Mouse (Mus musculus) intestine, embryonic 14.5 days (tissue): Measurements from ENCODE around the gene Lcor. TPM values are rescaled to one million over a fixed set of nuclear protein-coding genes. Genes with fewer than 3 reads are reported as not detected.

Experiments used
- ATAC-seq: fragments of 200-750 bp; cut with Nextera tagmentation; replicated peaks from 2 replicates; pipeline ENCODE4 v1.8.0; 2017; ENCODE audit warnings: low read depth, moderate number of reproducible peaks, moderate TSS enrichment, moderate library complexity; ENCODE audit not compliant: low FRiP score, low TSS enrichment
- DNase-seq: peaks from one replicate; pipeline ENCODE4 v3.0.0-alpha.2; 2018; ENCODE audit warnings: low spot score
- H3K27ac ChIP-seq: fragments of 300-500 bp; sonication (generic); 2 replicates; pipeline ENCODE4 v1.5.1; 2014; ENCODE audit warnings: low read depth, mild to moderate bottlenecking, control low read depth
- H3K27me3 ChIP-seq: fragments of 300-500 bp; sonication (generic); replicated peaks from 2 replicates; pipeline ENCODE4 v1.6.1; 2014; ENCODE audit warnings: low read length, control low read depth; ENCODE audit not compliant: control insufficient read depth, insufficient read depth
- H3K36me3 ChIP-seq: fragments of 300-500 bp; sonication (generic); 2 replicates; pipeline ENCODE4 v1.6.1; 2014; ENCODE audit warnings: low read length, control low read depth; ENCODE audit not compliant: control insufficient read depth, insufficient read depth
- H3K4me1 ChIP-seq: fragments of 300-500 bp; sonication (generic); replicated peaks from 2 replicates; pipeline ENCODE4 v1.6.1; 2014; ENCODE audit warnings: low read length, control low read depth, mixed read lengths; ENCODE audit not compliant: control insufficient read depth, insufficient read depth
- H3K4me2 ChIP-seq: fragments of 300-500 bp; sonication (generic); 2 replicates; pipeline ENCODE4 v1.6.1; 2014; ENCODE audit warnings: low read length
- H3K4me3 ChIP-seq: fragments of 300-500 bp; sonication (generic); 2 replicates; pipeline ENCODE4 v1.5.1; 2014; ENCODE audit warnings: low read depth, low read length, control low read depth, mixed read lengths
- H3K9ac ChIP-seq: fragments of 300-500 bp; sonication (generic); 2 replicates; pipeline ENCODE4 v1.6.1; 2014; ENCODE audit warnings: mild to moderate bottlenecking, low read length
- H3K9me3 ChIP-seq: fragments of 300-500 bp; sonication (generic); 2 replicates; pipeline ENCODE4 v1.6.1; 2016; ENCODE audit warnings: low read length, control low read depth; ENCODE audit not compliant: control insufficient read depth
- WGBS: fragments of 180-500 bp; shearing (Covaris S2); extraction: QIAGEN DNeasy Blood & Tissue Kit; methylation state at CpG from one replicate; pipeline ENCODE4 v1.1.7; 2014; 5-methylcytosine and 5-hydroxymethylcytosine counted together
- polyA plus RNA-seq: library from polyadenylated mRNA; unstranded; fragments of >200 nt; fragmentation: Nextera tagmentation; extraction: Ambion mirVana; gene quantifications from 2 replicates; pipeline ENCODE4 v1.2.1, GENCODE M21; 2014

Lcor gene
- polyA plus RNA-seq, 1 experiment from 2014 or later: 27.6 TPM

GRCm38 (mm10) chr19:41558891-41559486 is 76.6 kb downstream of the Lcor start:
- Histone ChIP-seq H3K36me3 (peaks cover 43% of the 10 kb centered on the region), H3K27me3 (no peaks in the 10 kb centered on the region), H3K9ac (no peak overlapping the region), H3K4me3 (no peak overlapping the region), H3K9me3 (no peaks in the 10 kb centered on the region), H3K4me2 (no peak overlapping the region), H3K27ac (no peak overlapping the region), H3K4me1 (no peaks in the 10 kb centered on the region)
- DNase-seq (no peak), ATAC-seq (no peak)
- WGBS: 89% methylated on average over 9 of the region's 9 CpGs

GRCm38 (mm10) chr19:41560856-41561255 is 78.4 kb downstream of the Lcor start:
- Histone ChIP-seq H3K9me3 (no peaks in the 10 kb centered on the region), H3K27me3 (no peaks in the 10 kb centered on the region), H3K36me3 (peaks cover 38% of the 10 kb centered on the region), H3K27ac (no peak overlapping the region), H3K4me1 (no peaks in the 10 kb centered on the region), H3K9ac (no peak overlapping the region), H3K4me2 (no peak overlapping the region), H3K4me3 (no peak overlapping the region)
- DNase-seq (no peak), ATAC-seq (no peak)
- 92% methylated on average over 3 of the region's 3 CpGs for WGBS

DNA sequence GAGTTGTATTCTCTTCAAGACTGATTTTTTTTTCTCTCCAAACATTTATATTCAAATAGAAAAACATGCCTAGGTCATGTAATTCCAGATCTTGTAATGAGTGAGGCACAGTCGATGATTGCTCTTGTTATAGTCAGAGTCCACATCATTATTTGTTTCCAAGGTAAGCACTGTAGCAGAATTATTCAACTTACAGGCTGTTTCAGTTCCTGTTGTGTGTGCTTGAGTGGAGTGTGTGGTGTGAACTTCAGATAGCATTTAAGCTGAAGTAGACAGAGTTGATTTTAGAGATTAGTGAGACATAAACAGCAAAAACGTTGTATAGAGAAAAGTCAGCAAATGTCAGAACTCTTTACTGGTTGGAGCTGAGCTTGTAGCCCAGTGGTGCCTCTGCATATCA is 86.4 kb downstream of the Lcor start:
- Histone ChIP-seq H3K27me3 (no peaks in the 10 kb centered on the region), H3K9ac (no peak overlapping the region), H3K36me3 (no peaks in the 10 kb centered on the region), H3K4me3 (no peak overlapping the region), H3K4me1 (no peaks in the 10 kb centered on the region), H3K27ac (no peak overlapping the region), H3K4me2 (no peak overlapping the region), H3K9me3 (no peaks in the 10 kb centered on the region)
- no peak for DNase-seq
- 51% methylated on average over 2 of the region's 2 CpGs for WGBS
- no peak for ATAC-seq

GRCm38 (mm10) chr19:41573700-41574099 is 91.3 kb downstream of the Lcor start:
- H3K27ac ChIP-seq: no peak overlapping the region
- H3K4me3 ChIP-seq: no peak overlapping the region
- H3K36me3 ChIP-seq: no peaks in the 10 kb centered on the region
- no peaks in the 10 kb centered on the region for H3K9me3 ChIP-seq
- 94% methylated on average over 2 of the region's 2 CpGs for WGBS
- H3K9ac ChIP-seq: no peak overlapping the region
- no peaks in the 10 kb centered on the region for H3K27me3 ChIP-seq
- DNase-seq (no peak), ATAC-seq (no peak)
- no peak overlapping the region for H3K4me2 ChIP-seq
- H3K4me1 ChIP-seq: 0 out of 2 replicates have a peak, but pooled peaks cover 4% of the 10 kb centered on the region

GRCm38 (mm10) chr19:41577576-41577975 is 95.1 kb downstream of the Lcor start:
- peak; percentile 84 for ATAC-seq

DNA sequence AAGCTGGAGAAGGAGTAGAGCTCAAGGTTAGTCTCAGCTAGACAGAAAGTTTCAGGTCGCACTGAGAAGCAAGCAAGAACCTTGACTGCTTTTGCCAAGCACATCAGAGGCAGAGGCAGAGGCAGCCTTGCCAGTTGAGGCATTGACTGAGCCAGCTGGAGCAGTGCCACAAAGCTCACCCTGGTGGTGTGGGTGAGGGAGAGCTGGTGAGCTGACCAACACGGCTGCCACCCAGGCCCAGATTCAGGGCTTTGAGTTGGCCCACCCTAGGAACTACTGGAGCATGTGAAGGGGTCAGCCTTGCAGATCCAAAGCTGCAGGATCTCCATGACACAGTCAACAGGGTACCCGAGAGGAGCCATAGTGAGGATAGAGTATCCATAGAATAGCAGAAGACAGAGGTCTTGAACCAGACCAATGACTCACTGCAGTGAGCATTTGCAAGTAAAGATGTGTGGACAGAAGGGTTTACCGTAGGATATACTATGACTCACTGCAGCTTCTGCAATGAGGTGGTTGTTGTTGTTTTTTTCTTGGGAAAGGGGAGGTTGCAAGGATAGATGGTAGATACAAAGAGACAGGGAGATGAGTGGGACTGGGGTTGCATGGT is 97.0 kb downstream of the Lcor start:
- Histone ChIP-seq H3K27ac (peak overlapping the region; percentile 59; the same call in 1 of the 2 replicates), H3K4me3 (no peak overlapping the region), H3K4me2 (no peak overlapping the region), H3K36me3 (peaks cover 32% of the 10 kb centered on the region), H3K9ac (no peak overlapping the region), H3K9me3 (no peaks in the 10 kb centered on the region), H3K27me3 (no peaks in the 10 kb centered on the region), H3K4me1 (0 out of 2 replicates have a peak, but pooled peaks cover 4% of the 10 kb centered on the region)
- no peak for ATAC-seq
- WGBS: 90% methylated on average over 4 of the region's 4 CpGs
- DNase-seq: peak; percentile 42

More at GRCm38 (mm10) chr19:41577576-41577975, 95.1 kb downstream of the Lcor start:
- no peak overlapping the region for H3K4me3 ChIP-seq
- H3K27ac ChIP-seq: 0 out of 2 replicates have a peak overlapping the region, but pooled peaks have one; percentile 18
- no peak overlapping the region for H3K4me2 ChIP-seq
- no peak overlapping the region for H3K9ac ChIP-seq
- DNase-seq: no peak
- H3K36me3 ChIP-seq: peaks cover 13% of the 10 kb centered on the region
- no peaks in the 10 kb centered on the region for H3K27me3 ChIP-seq
- H3K9me3 ChIP-seq: no peaks in the 10 kb centered on the region
- 0 out of 2 replicates have a peak, but pooled peaks cover 4% of the 10 kb centered on the region for H3K4me1 ChIP-seq

DNA sequence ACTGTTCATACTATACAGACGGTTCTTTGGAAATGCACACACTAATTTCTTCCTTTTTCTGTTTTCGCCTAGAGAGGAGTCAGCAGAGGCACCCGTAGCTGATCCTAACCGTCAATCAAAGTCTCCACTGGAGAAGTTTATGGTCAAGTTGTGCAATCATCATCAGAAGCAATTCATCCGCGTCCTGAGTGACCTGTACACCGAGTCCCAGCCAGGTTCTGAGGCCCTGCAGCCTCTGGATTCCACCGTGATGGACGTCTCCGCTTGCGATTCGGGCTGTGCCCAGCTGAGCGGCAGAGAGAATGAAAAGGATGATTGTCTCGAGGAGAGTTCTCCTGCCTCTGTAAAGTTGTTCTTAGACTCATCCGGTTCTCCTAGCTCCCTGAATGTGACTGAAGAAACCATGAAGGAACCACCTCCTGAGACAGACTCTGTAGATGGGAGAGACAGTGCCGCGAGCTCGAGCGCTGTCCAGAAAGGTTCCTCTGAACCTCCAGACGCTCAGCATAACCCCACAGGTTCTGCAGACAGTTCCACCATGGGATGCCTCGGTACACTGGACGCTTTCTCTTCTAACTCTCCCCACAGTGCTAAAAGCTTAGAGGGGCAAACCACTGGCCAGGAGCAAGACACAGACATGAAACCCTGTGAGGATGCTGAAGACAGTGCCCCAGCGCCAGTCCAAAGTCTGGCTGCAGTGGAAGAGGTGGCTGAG is 99.4 kb downstream of the Lcor start, which contains the start of gene Gm340:
Gene Gm340, plus strand, starts transcription at position 665 of the 715 bp plus-strand sequence.
- Histone ChIP-seq H3K4me2 (no peak within 1 kb of the TSS), H3K4me1 (no peaks in the 10 kb centered on the region), H3K36me3 (peaks cover 44% of the 10 kb centered on the region), H3K4me3 (no peak within 1 kb of the TSS), H3K9ac (no peak within 1 kb of the TSS), H3K9me3 (no peaks in the 10 kb centered on the region), H3K27me3 (no peaks in the 10 kb centered on the region), H3K27ac (no peak within 1 kb of the TSS)
- no peak for DNase-seq
- ATAC-seq: no peak
- 88% methylated on average over 23 of the region's 23 CpGs for WGBS

DNA sequence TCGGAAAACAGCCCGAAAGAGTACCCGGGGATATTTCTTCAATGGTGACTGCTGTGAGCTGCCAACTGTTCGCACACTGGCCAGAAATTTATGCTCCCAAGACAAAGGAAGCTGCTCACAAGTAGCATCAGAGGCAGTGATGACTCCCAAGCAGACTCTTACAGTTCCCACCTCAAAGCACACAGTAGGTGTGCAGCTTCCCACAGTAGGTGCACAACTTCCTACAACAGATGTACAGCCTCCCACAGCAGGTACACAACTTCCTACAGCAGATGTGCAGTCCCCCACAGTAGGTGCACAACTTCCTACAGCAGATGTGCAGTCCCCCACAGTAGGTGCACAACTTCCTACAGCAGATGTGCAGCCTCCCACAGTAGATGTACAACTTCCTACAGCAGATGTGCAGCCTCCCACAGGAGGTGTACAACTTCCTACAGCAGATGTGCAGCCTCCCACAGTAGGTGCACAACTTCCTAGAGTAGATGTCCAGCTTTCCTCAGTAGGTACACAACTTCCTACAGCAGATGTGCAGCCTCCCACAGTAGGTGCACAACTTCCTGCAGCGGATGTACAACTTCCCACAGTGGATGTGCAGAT is 100.6 kb downstream of the Lcor start:
- WGBS: 96% methylated on average over 5 of the region's 5 CpGs
- H3K4me3 ChIP-seq: no peak overlapping the region
- H3K9ac ChIP-seq: no peak overlapping the region
- ATAC-seq (no peak), DNase-seq (no peak)
- H3K9me3 ChIP-seq: no peaks in the 10 kb centered on the region
- H3K4me2 ChIP-seq: no peak overlapping the region
- no peak overlapping the region for H3K27ac ChIP-seq
- no peaks in the 10 kb centered on the region for H3K27me3 ChIP-seq
- no peaks in the 10 kb centered on the region for H3K4me1 ChIP-seq
- peaks cover 44% of the 10 kb centered on the region for H3K36me3 ChIP-seq
